Mouse (Mus musculus) C2C12 (cell line): Measurements from ENCODE around the gene Gm10840.

Experiments
- CTCF ChIP-seq: IDR thresholded peaks from one replicate; pipeline ENCODE4 v1.5.1; 2011; ENCODE audit not compliant: control insufficient read depth, insufficient read depth, insufficient read length
- FOSL1 ChIP-seq: IDR thresholded peaks from one replicate; pipeline ENCODE4 v1.8.0; 2011; ENCODE audit warnings: mild to moderate bottlenecking, low read length; ENCODE audit not compliant: poor library complexity, insufficient read depth, severe bottlenecking
- MAX ChIP-seq: IDR thresholded peaks from one replicate; pipeline ENCODE4 v1.6.1; 2011; ENCODE audit warnings: mild to moderate bottlenecking, control low read depth
- MYOD1 ChIP-seq: IDR thresholded peaks from one replicate; pipeline ENCODE4 v1.6.1; 2011; ENCODE audit warnings: low read depth; ENCODE audit not compliant: control insufficient read depth, insufficient read length
- MYOG ChIP-seq: IDR thresholded peaks from one replicate; pipeline ENCODE4 v1.6.1; 2011; ENCODE audit not compliant: control insufficient read depth, insufficient read length; ENCODE audit errors: extremely low read depth
- USF1 ChIP-seq: IDR thresholded peaks from one replicate; pipeline ENCODE4 v1.6.1; 2011; ENCODE audit warnings: low read depth, mild to moderate bottlenecking, control low read depth, moderate library complexity

GRCm38 (mm10) chr11:106192657-106193370 is 32.2 kb downstream of the Gm10840 start:
- TF ChIP-seq CTCF (no peak), MAX (no peak), MYOD1 (no peak), USF1 (no peak), FOSL1 (no peak), MYOG (no peak)
